Mouse (Mus musculus) heart, adult 2 months (tissue): ENCODE results near the gene Gm42957.

Source experiments
- EP300 ChIP-seq: fragments of 200-500 bp; IDR thresholded peaks from 2 replicates; pipeline ENCODE4 v1.6.1; 2011; ENCODE audit warnings: low read depth, low read length, control low read depth; ENCODE audit not compliant: insufficient read depth
- POLR2A ChIP-seq: fragments of 200-500 bp; IDR thresholded peaks from 2 replicates; pipeline ENCODE4 v1.6.1; 2011; ENCODE audit warnings: mild to moderate bottlenecking, low read depth, low read length, control low read depth; ENCODE audit not compliant: insufficient read depth

- TF ChIP-seq POLR2A (no peak), EP300 (no peak)
Observed at GRCm38 (mm10) chr3:96683496-96683895, 48.2 kb downstream of the Gm42957 start.
